Mouse (Mus musculus) ovary, postnatal 10 days (tissue): ENCODE measurements around the gene Zc3hc1.
"Not testable (repeated sequence)": the region's sequence is repeated elsewhere in the genome, so short reads cannot be mapped to it uniquely, and the experiment has no call there.

Source experiments
- DNase-seq: peaks from one replicate; pipeline ENCODE4 v3.0.0; 2022; ENCODE audit warnings: low spot score

Zc3hc1 gene

DNA sequence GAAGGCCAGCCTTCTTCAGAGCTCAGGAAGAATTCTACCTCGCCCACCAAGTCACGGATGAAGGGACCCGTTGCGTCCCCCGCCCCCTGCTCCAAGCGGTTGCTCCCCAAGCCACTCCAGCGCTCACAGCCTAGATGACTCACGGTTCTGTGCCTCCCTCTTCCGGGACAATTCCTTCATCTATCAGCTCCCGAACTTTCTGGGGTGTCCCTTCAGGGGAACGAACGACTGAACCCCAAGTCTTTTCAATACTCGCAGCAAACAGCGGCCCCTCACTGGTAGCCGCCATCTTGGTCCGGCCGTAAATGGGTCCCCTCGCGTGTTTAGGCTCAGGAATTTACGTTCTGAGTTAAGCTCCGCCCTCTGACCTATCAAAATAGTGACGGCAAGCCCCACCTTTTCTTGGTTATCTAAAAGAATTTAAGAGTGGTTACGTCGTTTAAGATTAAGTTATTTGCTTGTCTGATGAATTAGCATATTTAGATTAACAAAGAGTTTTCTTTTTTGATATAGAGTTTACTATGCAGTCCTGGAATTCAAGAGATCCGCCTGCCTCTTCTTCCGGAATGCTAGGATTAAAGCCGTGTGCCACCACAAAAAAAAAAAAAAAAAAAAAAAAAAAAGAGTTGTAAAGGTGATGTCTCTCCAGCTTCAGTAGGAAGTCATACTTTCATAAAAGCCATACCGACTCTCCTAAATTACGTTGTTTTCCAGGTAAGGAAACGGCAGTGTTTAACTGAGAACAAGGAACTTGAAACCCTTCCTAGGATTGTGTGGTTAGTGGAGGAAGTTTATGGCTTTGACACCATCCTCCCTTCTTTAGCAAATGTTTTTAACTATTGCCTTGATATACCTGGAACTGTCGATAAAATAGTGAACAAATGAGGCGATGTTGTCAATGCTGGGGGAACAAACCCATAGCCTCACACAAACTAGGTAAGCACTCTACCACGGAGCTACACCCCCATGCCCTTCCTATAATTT lies at the start of gene Zc3hc1:
Gene Zc3hc1 (minus strand): TSS at position 315 of the 984 bp plus-strand sequence.
- peak; percentile 63 for DNase-seq

DNA sequence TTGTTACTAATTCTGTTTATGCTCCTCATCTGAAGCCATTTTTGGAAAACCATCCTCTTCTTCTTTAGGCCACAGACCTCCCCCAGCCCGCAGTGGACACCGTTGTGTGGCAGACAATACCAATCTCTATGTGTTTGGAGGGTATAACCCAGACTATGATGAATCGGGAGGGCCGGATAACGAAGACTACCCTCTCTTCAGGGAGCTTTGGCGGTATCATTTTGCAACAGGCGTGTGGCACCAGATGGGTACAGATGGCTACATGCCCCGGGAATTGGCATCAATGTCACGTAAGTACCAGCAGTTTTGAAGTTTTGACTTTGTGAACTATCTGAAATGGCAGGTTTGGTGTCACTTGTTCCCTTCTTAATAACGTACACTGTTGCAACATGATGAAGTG lies 48.7 kb upstream of the Zc3hc1 start:
- no peak for DNase-seq

DNA sequence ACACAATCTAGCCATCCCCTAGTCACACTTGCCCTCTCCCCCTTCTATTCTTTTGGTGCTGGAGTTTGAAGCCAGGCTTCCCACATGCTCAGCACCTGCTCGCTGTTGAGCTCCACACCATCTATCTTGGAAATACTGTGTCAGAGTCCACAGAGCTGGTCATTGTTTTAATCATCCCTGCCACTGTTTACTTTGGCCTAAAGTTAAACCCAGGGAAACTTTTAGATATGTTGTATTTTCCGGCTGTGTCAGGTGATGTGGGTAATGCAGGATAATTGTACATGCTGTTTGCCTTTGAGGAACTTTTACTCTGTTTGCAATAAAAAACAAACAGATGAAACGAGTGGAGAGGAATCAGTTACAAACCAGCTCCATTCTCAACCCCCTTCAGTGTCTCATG lies 46.2 kb upstream of the Zc3hc1 start:
- no peak for DNase-seq

DNA sequence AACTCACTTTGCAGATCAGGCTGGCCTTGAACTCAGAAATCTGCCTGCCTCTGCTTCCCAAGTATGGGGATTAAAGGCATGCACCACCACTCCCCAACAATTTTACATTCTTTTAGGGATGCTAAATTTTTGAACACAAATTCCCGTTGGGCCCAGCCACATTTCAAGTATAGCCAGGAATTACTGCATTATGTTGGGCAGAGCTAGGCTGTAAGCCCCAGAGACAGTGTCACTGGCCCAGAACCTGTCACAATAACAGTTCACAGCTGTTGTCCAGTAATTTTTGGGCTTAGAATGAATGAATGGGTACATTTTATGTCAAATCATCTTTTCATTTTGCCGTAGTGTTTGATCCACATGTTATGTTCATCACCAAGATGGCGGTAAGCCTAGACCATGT lies 45.6 kb upstream of the Zc3hc1 start:
- DNase-seq, result no peak

DNA sequence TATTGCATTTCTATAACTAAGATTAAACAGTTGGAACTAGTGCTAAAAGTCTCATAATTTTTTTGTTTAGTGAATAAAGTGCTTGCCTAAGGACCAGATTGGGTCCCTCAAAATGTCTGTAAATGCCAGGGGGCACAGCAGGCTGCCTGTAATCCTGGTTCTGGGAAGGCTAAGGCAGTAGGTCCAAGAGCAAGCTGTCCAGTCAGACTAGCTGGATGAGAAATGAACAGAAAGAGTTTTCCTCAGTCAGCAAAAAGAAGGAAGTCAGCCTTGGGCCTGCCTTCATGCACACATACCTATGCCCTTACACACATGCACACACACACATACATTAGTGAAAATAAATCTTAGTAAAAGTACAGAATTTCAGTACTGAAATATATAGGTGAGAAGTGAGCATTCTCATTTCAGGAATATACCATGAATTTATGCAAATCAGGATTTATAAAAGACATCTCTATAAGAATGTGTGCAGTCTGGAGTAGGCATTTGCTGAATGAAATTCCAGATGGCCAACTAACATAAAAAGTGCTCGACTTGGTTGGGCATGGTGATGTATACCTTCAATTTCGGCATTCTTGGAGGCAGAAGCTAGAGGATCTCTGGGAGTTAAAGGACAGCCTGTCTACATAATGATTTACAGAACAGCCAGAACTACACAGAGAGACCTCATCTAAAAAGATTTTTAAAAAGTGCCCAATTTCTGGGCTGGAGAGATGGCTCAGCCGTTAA lies 41.8 kb upstream of the Zc3hc1 start:
- DNase-seq, result no peak

DNA sequence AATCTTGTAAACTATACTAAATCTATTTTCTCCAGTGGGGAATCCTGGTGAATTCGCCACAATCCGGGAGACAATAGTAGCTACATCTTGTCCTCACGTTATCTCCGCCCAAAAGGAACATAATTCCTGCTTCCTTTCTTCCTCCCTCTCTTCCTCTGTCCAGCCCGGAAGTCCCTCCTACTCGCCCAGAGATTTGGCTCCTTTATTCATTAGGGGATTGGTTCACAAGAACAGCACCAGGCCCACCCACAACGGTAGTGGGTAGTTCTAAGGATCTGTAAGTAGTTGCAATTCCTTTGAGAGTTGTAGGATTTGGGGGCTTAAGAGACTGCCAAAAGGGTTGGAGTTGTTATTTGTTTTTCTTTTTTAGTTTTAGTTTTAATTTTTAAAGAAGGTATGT lies 26.0 kb upstream of the Zc3hc1 start:
- DNase-seq, result no peak

DNA sequence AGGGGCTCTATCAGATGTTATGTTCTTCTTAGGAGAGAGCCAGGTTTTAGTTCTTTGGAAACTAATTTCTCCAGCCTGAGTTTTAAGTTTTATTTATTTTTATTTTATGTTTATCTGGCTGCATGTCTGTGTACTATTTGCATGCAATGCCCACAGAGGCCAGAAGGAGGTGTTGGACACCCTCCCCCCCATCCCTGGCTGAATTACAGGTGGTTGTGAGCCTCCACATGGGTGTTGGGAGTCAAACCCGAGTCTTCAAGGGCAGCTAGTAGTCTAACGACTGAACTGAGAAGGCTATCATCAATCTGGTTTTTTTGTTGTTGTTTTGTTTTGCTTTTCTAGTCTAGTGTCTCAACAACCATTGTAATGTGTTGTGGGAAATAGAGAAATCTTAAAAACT lies 25.3 kb upstream of the Zc3hc1 start:
- DNase-seq, result no peak

DNA sequence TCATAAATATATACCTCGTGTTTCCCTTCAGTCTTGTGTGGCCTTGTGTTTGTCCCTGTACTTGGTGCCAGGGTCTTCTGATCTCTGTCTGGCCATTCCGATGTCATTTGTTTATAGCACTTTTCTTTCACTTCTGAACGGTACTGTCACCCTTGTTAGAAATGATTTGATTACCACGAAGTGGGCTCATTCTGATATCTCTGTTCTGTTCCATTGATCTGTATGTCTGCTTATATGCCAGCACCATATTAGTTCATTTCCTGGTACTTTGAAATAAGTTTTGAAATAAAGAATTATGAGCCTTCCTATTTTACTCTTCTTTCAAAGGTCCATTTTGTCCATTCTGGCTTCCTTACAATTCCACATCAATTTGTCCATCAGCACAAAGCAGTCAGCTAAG lies 20.5 kb upstream of the Zc3hc1 start:
- no peak for DNase-seq

DNA sequence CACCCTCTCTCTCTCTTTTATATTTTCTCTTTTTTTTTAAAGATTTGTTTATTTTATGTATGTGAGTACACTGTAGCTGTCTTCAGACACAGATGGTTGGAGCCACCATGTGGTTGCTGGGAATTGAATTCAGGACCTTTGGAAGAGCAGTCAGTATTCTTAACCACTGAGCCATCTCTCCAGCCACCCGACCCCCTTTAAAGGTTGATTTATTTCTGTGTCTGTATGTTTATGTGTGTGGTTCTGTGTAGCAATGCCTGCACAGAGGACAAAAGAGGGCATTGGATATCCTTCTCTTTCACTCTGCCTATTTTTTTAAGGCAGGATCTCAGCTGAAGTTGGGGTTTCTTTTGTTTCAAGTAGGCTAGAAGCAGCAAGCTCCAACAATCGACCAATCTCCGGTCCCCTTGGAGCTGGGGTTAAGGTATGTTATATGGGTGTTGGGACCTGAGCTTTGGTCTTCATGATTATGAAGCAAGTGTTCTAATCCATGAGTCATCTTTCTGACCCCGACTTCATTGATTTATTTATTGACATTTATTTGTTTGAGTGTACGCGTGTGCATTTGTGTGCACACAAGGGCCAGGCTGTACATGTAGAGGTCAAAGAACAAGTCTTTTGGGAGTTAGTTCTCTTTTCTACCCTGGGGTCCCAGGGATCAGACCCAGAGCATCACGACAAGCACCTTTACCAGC lies 18.7 kb upstream of the Zc3hc1 start:
- DNase-seq, result no peak

DNA sequence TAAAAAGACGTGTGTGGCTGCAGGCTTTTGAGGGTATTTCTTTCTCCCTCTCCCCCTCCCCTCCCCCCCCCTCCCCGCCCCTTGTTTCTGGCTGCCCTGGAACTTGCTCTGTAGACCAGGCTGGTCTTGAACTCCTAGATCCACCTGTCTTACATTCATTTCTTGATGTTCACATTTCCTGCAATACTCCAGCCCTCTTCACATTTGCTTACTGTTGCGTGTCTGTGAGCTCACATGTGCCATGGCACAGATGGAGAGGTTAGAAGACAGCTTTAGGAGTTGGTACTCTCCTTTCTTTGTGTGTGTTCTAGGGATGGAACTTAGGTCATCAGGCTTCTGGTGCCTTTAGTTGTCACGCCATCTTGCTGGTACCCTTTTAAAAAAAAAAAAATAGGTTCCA lies 17.4 kb upstream of the Zc3hc1 start:
- DNase-seq, result no peak

DNA sequence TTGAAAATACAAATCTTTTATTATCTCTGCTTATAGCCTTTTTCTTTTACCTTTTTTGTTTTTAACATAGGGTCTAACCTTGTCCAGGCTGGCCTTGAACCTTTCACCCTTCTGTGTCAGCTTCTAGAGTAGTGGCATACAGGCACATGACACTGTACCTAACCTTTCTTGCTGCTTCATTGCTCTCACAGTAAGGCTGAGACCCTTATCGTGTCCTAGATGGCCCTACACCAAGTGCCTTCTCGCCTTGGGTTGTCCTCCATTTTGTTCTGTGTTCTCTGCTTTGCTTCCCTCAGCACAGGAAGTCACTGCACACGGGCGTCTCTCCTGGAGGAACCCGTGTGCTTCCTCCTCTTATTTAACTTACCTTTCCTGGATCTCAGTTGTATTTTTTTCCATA lies 13.8 kb upstream of the Zc3hc1 start:
- DNase-seq, result no peak

DNA sequence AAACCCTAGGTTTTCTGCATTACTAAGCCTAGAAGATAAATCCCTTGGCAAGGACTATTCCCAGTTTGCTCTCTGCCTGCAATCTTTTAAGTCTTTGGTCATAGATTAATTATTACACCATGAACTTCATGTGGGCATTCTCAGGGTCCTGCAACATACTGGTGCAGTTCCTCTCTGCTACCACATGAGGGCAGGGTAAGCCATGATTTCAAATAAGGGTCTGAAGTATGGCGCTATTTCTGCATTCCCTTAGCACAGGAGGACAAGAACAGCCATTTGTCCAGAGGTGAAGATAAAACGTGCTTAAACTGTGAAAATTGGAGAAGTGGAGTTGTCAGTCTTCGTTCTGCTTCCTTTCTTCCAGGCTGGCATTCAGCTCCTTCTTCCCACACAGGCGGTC lies 12.6 kb upstream of the Zc3hc1 start:
- DNase-seq, result no peak

DNA sequence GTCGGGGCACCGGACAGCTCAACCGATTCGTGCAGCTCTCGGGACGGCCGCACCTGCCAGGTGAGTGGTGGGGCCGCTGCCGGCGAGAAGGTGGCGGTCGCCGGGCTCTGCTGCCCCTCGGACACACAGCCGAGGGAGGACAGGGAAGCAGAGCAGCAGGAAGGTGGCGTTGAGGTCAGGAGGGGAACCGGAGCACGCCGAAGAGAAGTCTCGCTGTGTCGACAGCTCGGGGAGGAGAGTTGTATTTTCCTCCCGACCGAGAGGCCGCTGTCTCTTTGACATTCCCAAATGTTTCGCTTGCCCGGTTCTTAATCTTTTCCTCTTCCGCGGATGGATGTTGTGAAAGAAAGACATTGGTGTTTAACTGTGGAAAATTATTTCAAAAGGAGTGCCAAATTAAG lies 11.3 kb upstream of the Zc3hc1 start:
- DNase-seq, result no peak

DNA sequence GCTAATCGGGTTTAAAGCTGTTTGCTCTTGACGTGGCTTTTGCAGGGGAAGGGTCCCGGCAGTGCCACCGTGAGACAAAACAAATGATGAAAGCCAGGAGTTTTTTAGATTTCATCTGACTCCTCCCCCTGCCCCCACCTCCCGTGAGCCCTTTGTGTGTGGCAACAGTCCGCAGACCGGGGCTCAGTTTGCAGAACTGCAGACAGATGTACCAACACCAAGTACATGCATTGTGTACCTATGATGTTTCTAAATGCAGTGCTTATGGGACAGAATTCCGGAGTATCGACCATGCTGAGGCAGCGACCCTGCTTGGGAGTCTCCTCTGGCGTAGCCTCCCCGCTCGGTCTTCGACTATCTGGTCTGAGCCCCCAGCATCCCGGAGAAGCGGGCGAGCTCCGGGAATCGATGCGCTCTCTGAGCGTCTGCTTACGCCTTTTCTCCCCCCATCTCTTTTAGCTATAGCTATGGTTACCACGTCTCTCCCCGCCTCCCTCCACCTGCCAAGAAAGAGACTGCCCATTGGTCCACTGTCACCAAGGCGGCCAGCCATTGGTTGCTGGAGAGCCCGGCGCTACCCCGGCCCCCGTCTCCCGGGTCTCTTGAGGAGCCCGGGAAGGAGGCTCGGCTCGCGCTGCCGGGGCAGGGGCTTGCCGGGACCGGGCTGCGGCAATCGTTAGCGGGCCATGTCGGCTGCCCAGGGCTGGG lies 10.6 kb upstream of the Zc3hc1 start, which contains the start of gene Klhdc10:
Gene Klhdc10 (plus strand): TSS at position 561 of the 708 bp plus-strand sequence.
- DNase-seq, result peak; percentile 100

DNA sequence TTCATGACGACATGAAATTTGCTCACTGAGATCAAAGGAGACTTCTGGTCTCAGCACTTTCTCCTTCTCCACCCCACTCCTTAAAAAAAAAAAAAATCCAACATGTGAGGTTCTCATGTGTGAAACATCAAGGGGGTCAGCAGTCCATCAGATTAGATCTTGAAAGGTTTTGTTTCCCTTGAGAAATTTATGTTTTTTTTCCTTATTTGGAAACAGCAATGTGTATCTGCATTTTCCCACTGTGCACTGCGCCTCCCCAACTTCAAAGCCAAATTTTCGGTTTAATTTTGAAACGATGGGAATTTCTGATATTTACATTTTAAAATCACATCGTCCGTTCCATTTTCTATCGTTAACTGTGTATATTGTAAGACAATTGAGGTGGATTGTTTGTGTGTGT lies 9.9 kb upstream of the Zc3hc1 start:
- no peak for DNase-seq

DNA sequence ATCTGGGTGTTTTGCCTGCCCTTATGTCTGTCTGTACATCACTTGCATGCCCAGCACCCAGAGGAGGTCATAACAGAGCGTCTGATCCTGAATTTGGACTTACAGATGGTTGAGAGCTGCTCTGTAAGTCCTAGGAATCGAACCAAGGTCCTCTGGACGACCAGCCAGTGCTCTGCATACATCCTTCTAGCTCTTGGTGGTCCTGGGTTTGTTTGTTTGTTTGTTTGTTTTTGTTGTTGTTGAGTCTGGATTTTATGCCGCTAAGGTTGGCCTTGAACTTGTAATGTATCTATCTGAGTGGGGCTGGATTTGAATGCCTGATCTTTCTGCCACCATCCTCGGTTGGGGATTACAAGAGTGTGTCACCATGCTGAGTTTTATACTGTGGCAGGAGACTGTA lies 9.3 kb upstream of the Zc3hc1 start:
- DNase-seq, result no peak

DNA sequence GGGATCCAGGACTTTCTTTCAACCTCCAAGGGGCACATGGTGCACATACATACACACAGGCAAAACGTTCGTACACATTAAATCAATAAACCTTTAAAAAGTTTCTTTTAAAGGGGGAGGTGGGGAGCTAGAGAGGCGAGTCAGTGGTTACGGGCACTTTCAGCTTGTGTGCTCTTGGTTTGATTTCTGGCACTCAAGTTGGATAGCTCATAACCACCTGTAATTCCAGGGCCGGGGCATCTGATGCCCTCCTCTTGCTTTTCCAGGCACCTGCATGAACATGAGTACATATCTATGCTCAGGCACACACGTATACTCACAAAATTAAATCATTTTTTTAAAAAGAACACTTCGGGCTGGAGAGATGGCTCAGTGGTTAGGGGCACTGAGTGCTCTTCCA lies 1.2 kb upstream of the Zc3hc1 start:
- DNase-seq, result no peak

DNA sequence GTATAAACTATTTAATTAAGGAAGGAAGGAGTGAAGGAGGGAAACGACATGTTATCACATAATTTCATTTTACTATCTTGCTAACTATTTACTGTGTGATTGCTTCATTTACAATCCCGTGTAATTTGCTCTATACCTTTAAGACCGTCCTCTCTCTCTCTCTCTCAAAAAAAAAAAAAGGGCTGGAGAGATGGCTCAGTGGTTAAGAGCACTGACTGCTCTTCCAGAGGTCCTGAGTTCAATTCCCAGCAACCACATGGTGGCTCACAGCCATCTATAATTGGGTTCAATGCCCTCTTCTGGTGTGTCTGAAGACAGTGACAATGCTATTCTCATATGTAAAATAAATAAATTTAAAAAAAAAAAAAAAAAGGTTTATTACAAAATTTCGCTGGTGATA lies 557 bp downstream of the Zc3hc1 start:
- DNase-seq, result not testable (repeated sequence)

DNA sequence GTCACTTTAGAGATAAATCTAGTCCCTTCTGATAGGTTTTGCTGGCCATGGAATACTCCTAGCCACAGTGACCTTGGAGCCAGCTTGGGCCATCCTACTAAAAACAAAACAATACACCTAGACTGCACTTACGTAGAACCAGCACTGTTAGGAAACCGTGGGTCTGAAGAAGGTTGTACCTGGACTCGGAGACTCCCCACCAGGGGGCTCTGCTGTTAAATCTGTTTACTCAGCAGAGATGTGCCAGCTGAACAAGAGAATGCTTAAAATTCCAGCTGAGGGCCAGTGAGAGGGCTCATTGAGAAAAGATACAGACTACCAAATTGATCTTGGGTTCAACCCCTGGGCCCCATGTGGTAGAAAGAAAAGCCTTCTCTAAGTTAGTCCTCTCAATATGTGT lies 9.7 kb downstream of the Zc3hc1 start:
- no peak for DNase-seq

DNA sequence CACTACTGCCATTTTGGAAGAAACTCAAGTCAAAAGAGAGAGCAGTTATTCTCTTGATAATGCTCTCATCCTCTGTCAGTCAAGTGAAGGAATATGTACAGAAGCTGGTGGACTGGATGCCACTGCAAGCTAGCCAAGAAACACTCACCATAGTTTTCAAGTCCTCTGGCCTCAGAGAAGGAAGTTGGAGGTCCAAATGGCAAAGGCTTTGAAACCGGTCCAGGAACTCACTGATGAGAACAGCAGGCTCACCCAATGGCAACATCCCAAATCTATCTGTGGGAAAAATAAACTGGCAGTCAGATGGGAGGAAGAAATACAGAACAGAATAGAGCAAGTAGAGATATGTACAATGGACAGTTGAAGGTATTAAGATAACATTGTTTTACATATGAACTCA lies 15.0 kb downstream of the Zc3hc1 start:
- DNase-seq, result no peak

DNA sequence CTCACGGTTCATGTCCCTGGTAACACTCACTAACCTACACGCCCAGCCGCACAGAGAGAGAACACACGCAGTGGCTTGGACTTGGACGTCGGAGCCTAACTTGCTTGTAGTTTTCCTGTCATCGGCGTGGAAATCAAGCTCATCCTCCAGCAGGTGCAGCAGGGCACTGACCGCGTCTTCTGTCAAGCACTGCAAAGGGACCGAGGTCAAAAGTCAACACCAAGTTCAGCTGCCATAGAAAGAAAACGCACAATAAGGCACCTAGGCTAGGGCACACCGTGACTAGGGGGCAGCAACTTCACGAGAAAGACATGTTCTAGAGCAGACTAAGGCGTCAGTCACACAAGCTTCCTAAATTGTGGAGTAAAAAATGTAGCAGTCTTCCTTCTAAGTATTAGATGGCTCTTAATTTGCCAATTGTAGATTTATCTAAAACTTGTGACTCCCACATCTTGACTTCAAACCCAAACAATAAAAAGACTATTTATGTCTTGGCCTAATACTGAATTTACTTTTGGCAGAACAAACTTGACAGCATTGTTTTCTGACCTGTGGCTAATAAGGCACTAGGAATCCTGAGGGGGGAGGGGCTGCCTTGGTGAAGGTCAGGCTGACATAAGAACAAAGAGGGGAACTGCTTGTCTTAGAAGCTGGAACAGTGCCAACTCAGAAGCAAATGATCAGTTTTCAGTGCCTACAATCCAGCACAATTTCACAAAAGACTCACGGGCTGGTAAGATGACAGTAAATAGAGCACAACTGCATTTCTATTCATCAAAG lies 15.9 kb downstream of the Zc3hc1 start:
- no peak for DNase-seq
